Mouse (Mus musculus): Measurements from ENCODE around the gene Sorbs1. TPM values are rescaled to one million over a fixed set of nuclear protein-coding genes. Genes with fewer than 3 reads are reported as not detected.

Sorbs1 gene
- total RNA-seq, 2 experiments from 2014 or later = 141 to 154 TPM

DNA sequence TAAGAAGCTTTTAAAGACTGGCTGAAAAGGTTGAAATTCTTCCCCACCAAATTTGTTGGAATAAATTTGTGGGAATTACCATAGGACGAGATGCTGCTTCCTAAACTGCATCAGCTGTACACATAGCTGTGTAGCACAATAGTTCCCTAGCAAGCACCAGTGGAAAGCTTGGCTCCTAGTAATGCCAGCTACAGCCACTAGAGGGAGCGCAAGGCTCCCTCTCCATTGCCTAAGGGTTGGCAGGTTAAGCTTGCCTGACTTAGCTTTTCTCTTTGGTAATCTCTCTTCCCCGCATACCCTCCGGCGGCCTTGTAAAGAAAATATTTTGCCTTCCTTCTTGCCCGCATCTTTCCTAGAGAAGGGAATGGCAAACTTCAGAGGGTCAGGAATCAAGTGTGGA is 122.1 kb downstream of the Sorbs1 start:
- DNase-seq = peak; percentile 82
- intact Hi-C loops (cut with DNase I) = loop anchor here (5.0 kb wide), 1 partner anchor 151 kb away; no protein-coding TSS in a partner anchor

DNA sequence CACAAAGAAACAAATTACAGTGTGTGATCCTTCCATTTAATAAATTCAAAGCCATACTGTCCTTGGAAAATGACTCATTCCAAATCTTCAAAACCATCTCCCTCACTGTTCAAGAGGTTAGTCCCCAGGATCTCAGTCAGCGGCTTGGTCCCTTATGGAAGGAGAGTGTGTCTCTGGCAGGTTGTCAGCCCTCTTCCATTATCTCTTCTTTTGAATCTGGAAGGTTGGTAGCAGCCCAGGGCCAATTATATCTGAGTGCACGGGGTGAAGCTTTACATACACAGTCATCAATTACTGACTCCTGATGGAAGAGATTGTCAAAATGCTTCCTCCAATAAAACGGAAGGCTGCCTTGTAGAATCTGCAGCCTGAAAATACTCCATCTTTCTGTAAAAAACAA is 126.7 kb downstream of the Sorbs1 start:
- intact Hi-C loops (cut with DNase I) = no loop called here
- DNase-seq = no peak

DNA sequence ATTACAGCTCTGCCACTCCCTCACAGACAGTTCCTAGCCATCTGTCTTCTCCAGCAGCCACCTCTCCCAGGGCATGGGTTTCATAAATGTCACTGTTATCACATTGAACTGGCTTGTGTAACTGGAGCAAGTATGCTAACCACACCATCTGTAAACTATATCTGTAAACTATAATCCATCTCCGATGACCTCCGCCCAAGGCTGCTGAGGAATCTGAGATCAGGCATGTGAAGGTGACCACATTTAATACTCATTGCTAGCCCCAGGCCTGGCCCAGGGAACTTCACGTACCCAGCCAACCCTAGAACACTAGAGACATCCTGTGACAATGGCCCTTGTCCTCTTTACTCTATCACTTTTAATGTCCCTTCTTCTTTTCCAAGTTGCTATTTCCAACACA is 128.2 kb downstream of the Sorbs1 start:
- intact Hi-C loops (cut with DNase I) = no loop called here
- DNase-seq = no peak

DNA sequence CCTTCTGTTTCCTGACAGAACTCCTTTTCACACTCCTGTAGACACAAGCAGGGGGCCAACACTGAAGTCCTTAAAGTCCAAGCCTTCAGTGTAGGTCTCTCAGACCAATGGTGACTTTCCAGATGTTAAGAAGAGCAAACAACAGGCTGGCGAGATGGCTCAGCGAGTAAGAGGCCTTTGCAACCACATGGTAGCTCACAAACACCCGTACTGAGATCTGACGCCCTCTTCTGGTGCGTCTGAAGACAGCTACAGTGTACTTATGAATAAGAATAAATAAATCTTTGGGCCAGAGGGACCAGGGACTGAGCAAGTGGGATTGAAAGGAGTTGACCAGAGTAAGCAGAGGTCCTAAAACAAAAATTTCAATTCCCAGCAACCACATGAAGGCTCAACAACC is 129.6 kb downstream of the Sorbs1 start:
- peak; percentile 38 for DNase-seq
- intact Hi-C loops (cut with DNase I) = no loop called here

DNA sequence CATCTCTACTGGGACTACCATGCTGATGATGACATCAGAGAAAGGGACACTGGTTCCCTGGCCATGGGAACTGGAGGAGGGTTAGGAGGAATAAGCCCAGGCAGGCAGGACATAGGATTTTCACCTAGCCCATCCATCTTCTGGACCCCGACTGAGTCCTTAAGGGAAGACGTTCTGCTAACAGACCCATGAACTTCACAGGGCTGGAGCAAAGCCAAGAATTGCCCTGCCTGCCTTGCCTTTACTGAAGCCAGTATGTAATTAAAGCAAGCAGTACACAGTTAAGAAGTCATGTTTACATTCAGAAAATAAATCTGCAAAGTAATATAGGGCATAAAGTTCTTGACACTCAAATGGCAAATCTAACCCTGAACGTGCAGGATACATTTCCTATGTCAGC is 132.9 kb downstream of the Sorbs1 start:
- intact Hi-C loops (cut with DNase I) = no loop called here
- no peak for DNase-seq

DNA sequence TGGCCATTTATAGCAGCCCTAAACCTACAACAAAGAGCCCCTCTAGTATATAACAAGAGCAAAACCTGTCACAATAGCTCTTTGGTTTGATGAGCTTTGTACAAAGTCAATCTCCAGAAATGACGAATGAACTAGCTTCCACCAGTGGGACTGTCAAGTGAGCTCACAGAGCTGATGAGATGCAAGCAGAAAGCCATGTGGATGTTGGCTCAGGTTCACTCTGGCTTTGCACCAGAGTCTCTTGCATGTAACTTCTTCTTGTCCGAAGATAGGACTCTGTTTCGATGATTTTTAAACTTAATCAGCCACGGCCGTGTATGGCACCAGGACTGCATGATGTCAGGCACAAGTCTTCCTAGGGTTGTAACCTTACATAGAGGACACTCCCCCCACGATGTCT is 133.6 kb downstream of the Sorbs1 start:
- intact Hi-C loops (cut with DNase I) = no loop called here
- no peak for DNase-seq

DNA sequence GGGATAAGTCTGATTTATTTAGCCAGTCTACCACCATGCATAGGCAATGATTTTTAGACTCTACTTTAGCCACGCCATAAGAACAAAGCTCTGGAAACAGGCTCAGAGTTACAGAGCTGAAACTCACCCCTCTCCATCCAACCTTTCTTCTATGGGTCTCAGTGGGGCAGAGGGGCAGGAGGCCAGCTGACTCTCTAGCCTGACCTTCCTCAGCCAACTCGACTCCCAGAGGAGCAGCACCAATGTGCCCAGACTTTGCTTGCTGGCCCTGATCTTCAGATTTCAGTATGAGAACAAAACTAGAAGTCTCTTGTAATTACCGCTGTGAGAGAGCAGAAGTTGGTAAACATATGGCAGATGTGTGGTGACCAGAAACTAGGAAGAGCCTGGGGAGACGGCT is 134.5 kb downstream of the Sorbs1 start:
- intact Hi-C loops (cut with DNase I) = no loop called here
- DNase-seq = no peak

DNA sequence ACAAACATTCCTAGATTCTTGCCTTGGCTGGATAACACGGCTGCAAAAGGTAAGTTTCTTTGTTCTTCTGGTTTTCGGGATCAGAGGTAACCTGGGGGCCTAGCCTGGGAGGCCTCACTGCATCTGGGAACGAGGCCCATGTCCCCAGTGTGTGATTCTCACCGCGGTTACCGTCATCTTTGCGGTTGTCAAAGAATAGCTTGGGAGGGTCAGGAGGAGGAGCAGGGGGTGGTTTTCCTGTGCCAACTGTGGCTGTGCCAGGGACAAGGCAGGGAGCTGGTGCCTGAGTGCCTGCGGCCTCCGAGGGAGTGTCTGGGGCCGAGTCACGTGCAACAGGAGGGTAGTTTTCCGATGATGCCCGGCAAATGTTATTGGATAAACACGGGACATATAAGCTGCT is 135.9 kb downstream of the Sorbs1 start:
- intact Hi-C loops (cut with DNase I) = no loop called here
- DNase-seq = peak; percentile 64

DNA sequence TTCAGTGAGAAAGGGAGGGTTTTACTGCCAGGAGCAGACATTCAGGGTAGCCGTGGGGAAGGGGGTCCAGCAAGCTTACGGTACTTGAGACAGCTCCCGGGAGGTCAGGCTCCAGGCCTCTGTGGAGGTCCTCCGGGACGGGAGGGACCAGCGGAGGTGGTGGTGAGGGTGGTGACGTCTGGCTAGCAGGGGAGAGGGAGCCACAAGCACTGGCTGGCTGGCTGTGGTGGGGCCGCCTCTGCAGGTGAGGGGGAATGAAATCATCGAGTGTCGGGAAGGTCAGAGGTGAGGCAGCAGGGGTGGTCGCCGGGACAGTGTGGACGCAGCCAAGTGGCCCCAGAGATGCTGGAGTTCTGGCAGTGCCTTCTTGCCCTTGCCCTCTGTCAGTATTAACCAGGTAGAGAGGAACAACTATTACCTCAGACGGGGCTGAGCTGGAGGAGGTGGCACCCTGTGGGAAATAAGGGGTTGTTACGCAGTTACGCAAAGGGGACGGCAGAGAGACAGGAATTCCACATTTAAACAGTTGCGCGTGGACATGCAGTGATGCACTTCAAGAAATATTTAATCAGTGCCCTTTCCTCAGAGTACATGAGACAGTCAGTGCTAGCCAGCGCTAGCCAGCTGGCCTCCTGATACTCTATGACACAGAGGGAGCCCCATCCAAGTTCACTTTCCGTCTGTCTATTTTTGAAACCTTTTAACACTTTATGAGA is 136.9 kb downstream of the Sorbs1 start:
- intact Hi-C loops (cut with DNase I) = no loop called here
- no peak for DNase-seq

DNA sequence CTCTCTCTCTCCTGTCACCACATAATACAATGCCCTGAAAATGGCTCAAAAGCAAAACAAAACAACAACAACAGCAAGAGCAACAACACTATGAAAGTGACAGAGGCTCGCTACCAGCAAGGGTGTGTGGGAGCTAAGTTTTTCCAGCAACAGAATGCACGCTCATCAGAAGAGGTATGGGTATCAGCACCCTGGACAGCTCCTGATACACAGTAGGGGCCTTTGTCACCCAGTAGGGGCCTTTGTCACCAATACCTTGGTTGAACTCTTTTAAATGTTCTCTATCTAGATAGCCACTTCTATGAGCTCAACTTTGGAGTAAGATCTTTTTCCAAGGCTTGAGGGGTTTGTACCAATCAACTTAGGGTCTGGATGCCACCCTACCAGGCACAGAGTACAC is 138.9 kb downstream of the Sorbs1 start:
- intact Hi-C loops (cut with DNase I) = no loop called here

DNA sequence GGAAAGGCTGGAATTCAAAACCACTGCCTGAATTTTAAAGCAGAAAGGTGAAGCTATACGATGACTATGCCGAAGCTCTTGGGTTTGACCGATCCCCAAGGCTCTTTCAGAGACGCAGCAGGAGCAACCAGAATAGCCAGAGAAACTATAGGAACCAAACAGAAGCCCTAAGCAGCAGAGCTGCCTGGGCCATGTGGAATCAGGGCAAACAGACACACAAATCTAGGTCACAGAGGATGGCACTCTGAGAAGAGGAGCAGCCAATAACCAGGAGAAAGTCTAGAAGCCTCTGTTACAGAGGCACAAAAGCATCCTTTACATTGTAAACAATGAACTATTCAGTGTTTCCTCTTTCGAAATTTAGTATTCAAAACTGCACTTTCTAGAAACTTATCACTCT is 140.9 kb downstream of the Sorbs1 start:
- no peak for DNase-seq
- intact Hi-C loops (cut with DNase I) = no loop called here

More for the DNA sequence above, 138.9 kb downstream of the Sorbs1 start:
- no peak for DNase-seq

DNA sequence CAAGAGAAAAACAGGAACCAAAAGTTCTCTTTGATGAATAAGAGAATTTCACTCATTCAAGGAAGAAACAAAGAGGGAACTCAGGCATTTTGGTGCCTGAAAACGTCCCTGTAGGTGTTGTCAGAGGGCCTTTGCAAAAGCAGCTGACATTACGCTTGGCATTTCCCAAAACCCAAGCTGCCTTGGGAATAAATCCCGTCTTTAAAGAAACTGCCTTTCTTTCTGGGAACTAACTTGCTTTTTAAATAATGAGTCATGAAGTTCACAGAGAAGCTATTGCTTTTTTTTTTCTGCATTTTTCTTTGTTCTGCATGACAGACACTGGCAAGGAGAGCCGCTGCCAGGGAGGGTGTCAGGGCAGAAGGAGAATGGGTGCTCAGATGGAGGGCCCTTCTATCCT is 141.7 kb downstream of the Sorbs1 start:
- intact Hi-C loops (cut with DNase I) = no loop called here
- no peak for DNase-seq

DNA sequence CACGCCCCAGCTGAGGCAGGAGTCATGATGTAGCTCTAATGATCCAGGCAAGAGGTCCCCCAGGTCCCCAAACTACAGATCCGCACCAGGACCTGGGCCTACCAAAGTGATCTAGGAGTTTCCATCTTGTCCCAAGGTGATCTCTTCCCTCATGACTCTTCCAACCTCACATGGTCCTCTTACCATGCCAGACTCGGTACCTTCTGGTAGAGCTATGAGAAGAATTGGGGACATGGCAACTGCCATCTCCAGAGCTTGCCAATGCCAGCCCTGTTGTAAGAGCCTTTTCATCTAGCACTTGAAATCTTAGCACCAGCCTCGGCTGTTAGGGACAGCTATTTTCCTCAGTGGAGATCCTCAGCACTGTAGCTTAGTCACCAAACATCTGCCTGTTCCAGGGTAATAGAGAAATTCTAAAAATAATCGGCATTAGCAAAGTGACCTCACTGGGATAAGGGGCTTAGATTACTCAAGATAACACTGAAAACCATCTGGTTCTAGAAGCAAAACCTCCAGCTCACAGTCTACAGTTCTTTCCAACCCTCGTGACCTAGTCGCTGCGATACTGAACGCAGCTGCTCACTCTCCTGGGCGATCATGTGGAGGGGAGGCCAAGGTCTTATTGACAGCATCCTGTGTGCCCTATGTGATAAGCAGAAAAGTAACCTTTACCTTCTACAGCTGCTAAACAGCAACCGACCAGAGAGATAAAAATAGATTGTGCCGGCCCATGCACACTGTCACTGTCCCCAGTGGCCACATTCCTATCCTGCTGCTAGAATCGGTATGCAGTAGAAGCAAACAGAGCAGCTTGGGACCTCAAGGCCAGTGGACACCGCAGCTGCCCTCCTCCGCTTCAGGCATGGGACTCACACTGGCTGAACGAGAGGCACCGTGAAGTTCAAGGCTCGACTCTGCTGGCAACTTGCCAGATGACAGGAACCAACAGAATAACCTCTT is 143.4 kb downstream of the Sorbs1 start:
- no peak for DNase-seq
- intact Hi-C loops (cut with DNase I) = no loop called here

DNA sequence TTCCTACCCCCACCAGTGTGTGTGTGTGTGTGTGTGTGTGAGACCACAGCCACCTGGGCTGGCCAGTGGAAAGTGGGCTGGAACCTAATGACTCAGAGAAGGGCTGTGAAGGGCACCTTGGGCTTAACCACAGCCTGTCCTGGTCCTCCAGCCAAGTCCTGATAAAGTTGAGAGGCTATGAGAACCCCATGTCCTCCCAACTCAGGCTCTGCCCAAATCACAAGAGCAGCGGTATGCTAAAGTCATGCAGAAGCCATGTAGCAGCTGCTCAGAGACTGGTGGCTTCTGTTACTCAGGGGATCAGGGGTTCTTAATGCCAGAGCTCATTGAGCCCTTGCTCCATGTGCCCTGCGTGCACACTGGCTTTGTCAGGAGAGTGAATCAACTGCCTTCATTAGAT is 145.1 kb downstream of the Sorbs1 start:
- intact Hi-C loops (cut with DNase I) = no loop called here
- no peak for DNase-seq

DNA sequence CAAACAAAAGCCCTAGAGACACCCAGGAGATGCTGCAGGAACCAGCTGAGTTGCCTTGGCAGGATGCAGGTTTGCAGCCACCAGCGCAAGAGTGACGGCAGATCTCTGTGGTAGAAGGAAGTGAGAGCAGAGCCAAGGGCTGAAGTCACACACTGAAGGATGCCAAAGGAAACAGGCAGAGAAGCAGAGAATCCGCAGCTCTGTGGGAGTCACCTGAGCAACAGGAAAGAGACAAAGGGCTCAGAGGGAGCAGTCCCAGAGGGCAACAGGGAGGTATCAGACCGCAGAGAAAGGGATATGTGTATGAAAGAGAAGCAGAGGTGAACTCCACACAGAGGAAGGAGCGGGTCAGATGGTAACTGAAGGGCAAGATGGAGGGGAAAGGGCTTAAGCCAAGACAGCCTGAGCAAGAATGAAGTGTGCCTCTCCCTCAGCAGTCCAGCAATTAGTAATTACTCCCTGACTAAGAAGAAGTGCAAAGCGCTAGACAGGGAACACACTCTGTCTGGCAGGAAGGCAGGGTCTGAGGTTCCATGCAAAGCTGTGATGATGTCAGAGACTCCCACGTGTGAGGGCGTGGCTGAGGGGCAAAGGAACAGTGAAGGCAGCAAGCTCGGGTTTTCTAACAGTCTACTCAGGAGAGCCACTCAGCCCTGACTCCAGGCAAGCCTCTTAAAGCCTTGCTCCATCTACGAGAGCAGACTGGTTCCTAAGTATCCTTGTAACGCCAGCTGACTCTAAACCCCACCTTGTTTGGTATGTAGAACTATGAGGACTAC is 147.2 kb downstream of the Sorbs1 start:
- intact Hi-C loops (cut with DNase I) = no loop called here
- DNase-seq = no peak

DNA sequence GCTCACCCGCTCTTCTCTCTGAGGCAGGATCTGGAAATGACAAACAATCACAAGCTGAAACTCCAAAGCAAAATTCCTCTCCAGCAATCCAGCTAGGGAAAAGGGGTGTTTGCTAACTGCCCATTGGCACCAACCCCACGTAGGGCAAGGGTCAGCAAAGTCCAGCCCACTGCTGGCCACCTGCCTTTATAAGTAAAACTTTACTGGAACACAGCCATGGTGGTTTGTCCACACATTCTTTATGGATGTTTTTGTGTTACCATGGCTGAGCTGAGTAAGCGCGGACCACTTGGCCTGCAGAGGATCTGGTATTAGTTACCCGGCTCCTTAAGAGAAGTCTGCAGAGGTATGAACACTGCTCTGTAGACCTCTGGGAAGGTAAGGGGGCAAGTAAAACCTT is 148.4 kb downstream of the Sorbs1 start:
- DNase-seq = peak; percentile 59
- intact Hi-C loops (cut with DNase I) = no loop called here

DNA sequence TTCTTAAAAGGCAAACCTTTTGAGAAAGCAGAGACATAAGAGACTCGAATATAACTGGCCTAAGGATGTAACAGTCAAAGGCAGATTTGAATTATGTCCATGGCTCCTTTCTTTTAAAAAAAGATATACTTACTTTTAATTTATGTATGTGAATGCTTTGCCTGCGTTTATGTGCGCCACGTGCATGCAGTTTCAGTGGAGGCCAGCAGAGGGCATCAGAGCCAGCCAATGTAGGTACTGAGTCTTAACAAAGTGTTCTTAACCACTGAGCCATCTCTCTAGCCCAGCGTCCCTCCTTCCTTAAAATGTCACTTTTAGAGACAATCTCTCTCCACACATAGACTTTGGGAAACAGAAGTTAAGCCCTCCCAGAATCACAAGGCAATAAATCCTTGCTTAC is 150.1 kb downstream of the Sorbs1 start:
- intact Hi-C loops (cut with DNase I) = no loop called here
- DNase-seq = no peak

DNA sequence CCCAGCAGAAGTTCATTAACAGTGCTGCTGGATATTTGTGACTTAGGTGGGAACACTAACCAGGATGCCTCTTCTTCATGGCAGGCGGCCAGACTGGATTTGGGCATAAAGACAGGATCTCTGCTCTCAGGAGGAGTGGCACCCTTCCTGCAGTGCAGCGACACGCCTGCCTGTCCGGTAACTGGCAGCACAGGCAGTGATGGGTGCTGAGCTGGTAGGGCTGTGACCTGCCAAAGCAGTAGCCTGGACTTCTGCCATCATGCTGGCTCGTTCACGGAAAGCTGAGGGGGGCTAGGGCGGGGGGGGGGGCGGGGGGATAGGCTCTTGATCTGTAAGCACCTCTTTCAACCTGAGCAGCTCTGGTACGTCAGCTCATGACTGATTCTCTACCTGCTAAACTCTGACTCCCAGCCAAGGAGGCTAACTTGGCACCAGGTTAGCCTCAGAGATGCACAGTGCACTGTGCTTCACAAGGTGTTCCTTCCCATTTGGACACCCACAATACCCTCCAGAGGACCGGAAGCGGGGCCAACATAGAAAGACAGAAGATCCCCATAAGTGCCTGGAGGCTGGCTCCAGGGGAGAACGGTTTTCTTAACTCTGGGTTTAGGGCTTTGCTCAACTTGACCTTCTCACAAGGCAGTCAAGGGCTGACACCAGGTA is 151.2 kb downstream of the Sorbs1 start:
- DNase-seq = no peak
- intact Hi-C loops (cut with DNase I) = no loop called here

DNA sequence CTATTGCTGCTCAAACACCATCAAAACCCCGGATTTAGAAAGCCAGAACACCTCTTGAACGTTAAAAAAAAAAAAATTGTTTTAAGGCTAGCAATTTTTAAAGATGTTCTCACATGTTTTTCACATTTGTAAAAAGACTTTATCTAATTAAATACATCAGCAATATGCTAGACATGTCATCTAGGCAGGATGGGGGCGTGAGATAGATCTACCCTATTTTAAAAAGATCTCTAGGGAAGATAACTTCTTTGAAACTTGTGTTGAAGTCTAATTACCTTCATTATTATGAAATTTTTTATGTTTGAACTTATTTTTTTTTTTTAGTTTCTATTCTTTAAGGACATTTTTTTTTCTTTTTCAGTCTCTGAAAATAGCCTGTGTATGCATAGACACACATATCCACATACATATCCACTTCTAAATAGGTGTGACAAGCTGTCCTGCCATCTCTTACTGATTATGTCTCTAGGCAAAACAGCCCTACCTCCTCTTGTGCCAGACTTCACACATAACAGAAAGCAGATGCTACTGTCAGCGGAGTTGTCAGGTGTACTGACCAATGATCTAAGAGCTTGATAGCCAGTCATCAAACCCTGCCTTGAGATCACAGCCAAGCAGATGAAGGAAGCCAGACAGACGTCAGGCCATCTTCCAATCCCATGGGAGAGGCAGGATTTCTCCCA is 153.7 kb downstream of the Sorbs1 start:
- intact Hi-C loops (cut with DNase I) = no loop called here
- DNase-seq = no peak

Data from left cerebral cortex, postnatal 4 days (tissue).